In genomic region chr15:90938469-90938868, GRCm38 (mm10) we compare ENCODE assay signal across 25 mouse cellular contexts.
A peak's percentile ranks its signal among the peaks of the same experiment; 100 is the strongest.
DNase-seq lines count a peak whose midpoint lies in the region; ATAC-seq and TF ChIP-seq lines count a peak whose summit lies in the region.
"Had no signal": no experiment of that assay in that cellular context is flagged by ENCODE, and none has a peak within 500 bp of the region (broad histone marks: within the 10 kb centered on the region; RNA-seq: fewer than 3 reads in every experiment).

No protein-coding gene starts in this region.

- no peak overlapping the region for H3K9ac ChIP-seq in heart, embryonic 15.5 days
- H3K9ac ChIP-seq in liver, embryonic 11.5 days (ENCODE audit: low read depth, low read length) = no peak overlapping the region
- no peak overlapping the region for H3K9ac ChIP-seq in liver, postnatal 0 days (replicated peaks)
- no peak overlapping the region for H3K9ac ChIP-seq in liver, embryonic 13.5 days
- H3K9ac ChIP-seq in forebrain, embryonic 11.5 days (ENCODE audit: low read length) = no peak overlapping the region
- H3K9ac ChIP-seq: embryonic facial prominence, embryonic 12.5 days; forebrain, embryonic 12.5 days had no signal

- no peak overlapping the region for H3K27ac ChIP-seq in heart, embryonic 15.5 days
- H3K27ac ChIP-seq in liver, embryonic 11.5 days (ENCODE audit: low read depth, low read length) = no peak overlapping the region
- no peak overlapping the region for H3K27ac ChIP-seq in liver, postnatal 0 days (ENCODE audit: low read depth)
- H3K27ac ChIP-seq in liver, embryonic 13.5 days = no peak overlapping the region
- no peak overlapping the region for H3K27ac ChIP-seq in forebrain, embryonic 11.5 days (ENCODE audit: low read depth, low read length)
- H3K27ac ChIP-seq: embryonic facial prominence, embryonic 10.5 days; embryonic facial prominence, embryonic 12.5 days; forebrain, embryonic 12.5 days had no signal

- 47% methylated on average over 1 of the region's 1 CpGs for WGBS in heart, embryonic 15.5 days
- WGBS in liver, embryonic 11.5 days = 47% methylated on average over 1 of the region's 1 CpGs
- WGBS in liver, postnatal 0 days (ENCODE audit: insufficient replicate concordance) = 67% methylated on average over 1 of the region's 1 CpGs
- WGBS in liver, embryonic 13.5 days (ENCODE audit: insufficient replicate concordance) = 61% methylated on average over 1 of the region's 1 CpGs
- 95% methylated on average over 1 of the region's 1 CpGs for WGBS in forebrain, embryonic 11.5 days

- no peak for DNase-seq in heart, postnatal 10 days
- no peak for DNase-seq in liver, embryonic 11.5 days (ENCODE audit: low spot score)
- no peak for DNase-seq in liver, postnatal 0 days
- DNase-seq in liver, embryonic 13.5 days = no peak
- peak; percentile 22 for DNase-seq in yolk sac, embryonic 10.5 days (ENCODE audit: low spot score)
- DNase-seq in forebrain, embryonic 11.5 days (ENCODE audit: low spot score) = no peak
- DNase-seq: adrenal gland, adult 8-10 months; adrenal gland, postnatal 14 days; adrenal gland, postnatal 36 days; B cell, adult 2 months; cerebellum, adult 11-12 months; cerebellum, adult 2 months; cerebellum, adult 9-10 months; cerebellum, postnatal 10 days; cerebellum, postnatal 25 days had no signal

- no peaks in the 10 kb centered on the region for H3K36me3 ChIP-seq in heart, embryonic 15.5 days
- H3K36me3 ChIP-seq in liver, embryonic 11.5 days (ENCODE audit: control insufficient read depth, insufficient read depth, low read length) = no peaks in the 10 kb centered on the region; the same call in 1 of the 2 replicates
- 0 out of 2 replicates have a peak, but pooled peaks cover 6% of the 10 kb centered on the region for H3K36me3 ChIP-seq in liver, postnatal 0 days (replicated peaks; ENCODE audit: insufficient read depth, low read length)
- H3K36me3 ChIP-seq in liver, embryonic 13.5 days = peaks cover under 1% of the 10 kb centered on the region; the same call in 1 of the 2 replicates
- H3K36me3 ChIP-seq in forebrain, embryonic 11.5 days (ENCODE audit: control insufficient read depth, insufficient read depth, low read length) = peaks cover 4% of the 10 kb centered on the region
- H3K36me3 ChIP-seq: G1E had no signal

- intact Hi-C loops in heart, postnatal 10 days (cut with DNase I) = no loop called here

- H3K4me1 ChIP-seq in heart, embryonic 15.5 days (replicated peaks) = peaks cover 14% of the 10 kb centered on the region
- no peaks in the 10 kb centered on the region for H3K4me1 ChIP-seq in liver, embryonic 11.5 days (replicated peaks; ENCODE audit: control insufficient read depth, insufficient read depth, low read length)
- H3K4me1 ChIP-seq in liver, postnatal 0 days (ENCODE audit: insufficient read depth) = no peaks in the 10 kb centered on the region
- no peaks in the 10 kb centered on the region for H3K4me1 ChIP-seq in liver, embryonic 13.5 days (replicated peaks)
- no peaks in the 10 kb centered on the region for H3K4me1 ChIP-seq in forebrain, embryonic 11.5 days (replicated peaks; ENCODE audit: control insufficient read depth, insufficient read depth, low read length)
- H3K4me1 ChIP-seq: embryonic facial prominence, embryonic 12.5 days; forebrain, embryonic 12.5 days had no signal

- no peak overlapping the region for H3K4me3 ChIP-seq in heart, embryonic 15.5 days
- no peak overlapping the region for H3K4me3 ChIP-seq in liver, embryonic 11.5 days (ENCODE audit: low read depth, low read length)
- no peak overlapping the region for H3K4me3 ChIP-seq in liver, postnatal 0 days (ENCODE audit: low read depth, low read length)
- no peak overlapping the region for H3K4me3 ChIP-seq in liver, embryonic 13.5 days (replicated peaks)
- no peak overlapping the region for H3K4me3 ChIP-seq in forebrain, embryonic 11.5 days (ENCODE audit: low read depth, low read length)
- H3K4me3 ChIP-seq: embryonic facial prominence, embryonic 10.5 days; embryonic facial prominence, embryonic 12.5 days; forebrain, embryonic 12.5 days had no signal

- no peak overlapping the region for H3K4me2 ChIP-seq in heart, embryonic 15.5 days
- no peak overlapping the region for H3K4me2 ChIP-seq in liver, embryonic 11.5 days
- no peak overlapping the region for H3K4me2 ChIP-seq in liver, postnatal 0 days (ENCODE audit: low read depth, low read length)
- H3K4me2 ChIP-seq in liver, embryonic 13.5 days = no peak overlapping the region
- H3K4me2 ChIP-seq in forebrain, embryonic 11.5 days (ENCODE audit: low read depth, low read length, severe bottlenecking) = no peak overlapping the region
- H3K4me2 ChIP-seq: embryonic facial prominence, embryonic 12.5 days; forebrain, embryonic 12.5 days had no signal

- no peak for TF ChIP-seq CTCF in liver, postnatal 0 days (IDR thresholded peaks at IDR 0.05; ENCODE audit: low read depth)

- H3K27me3 ChIP-seq in heart, embryonic 15.5 days = no peaks in the 10 kb centered on the region
- no peaks in the 10 kb centered on the region for H3K27me3 ChIP-seq in liver, embryonic 11.5 days (replicated peaks; ENCODE audit: control insufficient read depth, insufficient read depth, low read length)
- H3K27me3 ChIP-seq in liver, postnatal 0 days (ENCODE audit: insufficient read depth, low read length) = no peaks in the 10 kb centered on the region
- no peaks in the 10 kb centered on the region for H3K27me3 ChIP-seq in liver, embryonic 13.5 days
- H3K27me3 ChIP-seq in forebrain, embryonic 11.5 days (ENCODE audit: control insufficient read depth, insufficient read depth, low read length) = no peaks in the 10 kb centered on the region
- H3K27me3 ChIP-seq: CH12.LX; embryonic facial prominence, embryonic 12.5 days; forebrain, embryonic 12.5 days; Patski had no signal

- 0 out of 2 replicates have a peak, but pooled peaks have one; percentile 43 for ATAC-seq in heart, embryonic 15.5 days (replicated peaks; ENCODE audit: insufficient number of reproducible peaks, insufficient read depth, low FRiP score, low read depth)
- ATAC-seq in liver, embryonic 11.5 days (replicated peaks; ENCODE audit: low FRiP score) = peak; percentile 83
- no peak for ATAC-seq in liver, postnatal 0 days
- peak; percentile 68; the same call in 1 of the 2 replicates for ATAC-seq in liver, embryonic 13.5 days (ENCODE audit: low read depth)
- ATAC-seq in forebrain, embryonic 11.5 days (replicated peaks; ENCODE audit: low FRiP score) = no peak
- ATAC-seq: activated CD4-positive, CD25-positive, alpha-beta regulatory T cell, adult 4 months; CD4-positive, CD25-positive, alpha-beta regulatory T cell, adult 4 months; forebrain, embryonic 14.5 days; Patski had no signal

- H3K9me3 ChIP-seq in heart, embryonic 15.5 days (replicated peaks) = no peaks in the 10 kb centered on the region
- H3K9me3 ChIP-seq in liver, embryonic 11.5 days (ENCODE audit: control insufficient read depth, low read length) = no peaks in the 10 kb centered on the region
- H3K9me3 ChIP-seq in liver, postnatal 0 days (ENCODE audit: low read length) = no peaks in the 10 kb centered on the region
- H3K9me3 ChIP-seq in liver, embryonic 13.5 days (replicated peaks) = no peaks in the 10 kb centered on the region
- H3K9me3 ChIP-seq in forebrain, embryonic 11.5 days (ENCODE audit: control insufficient read depth, low read length) = no peaks in the 10 kb centered on the region
- H3K9me3 ChIP-seq: embryonic facial prominence, embryonic 10.5 days; embryonic facial prominence, embryonic 12.5 days had no signal

- no peak for TF ChIP-seq EP300 in liver, postnatal 0 days (IDR thresholded peaks at IDR 0.05; ENCODE audit: low read depth)

Comparison
In these comparisons a context has a peak if more than half of its experiments do, and no peak if none do; other contexts are left out.
1. ATAC-seq: peak in heart, embryonic 15.5 days (single experiment), liver, embryonic 11.5 days (single experiment) and liver, embryonic 13.5 days (single experiment); none in liver, postnatal 0 days (single experiment) and forebrain, embryonic 11.5 days (single experiment).